Mouse (Mus musculus) liver, embryonic 14.5 days (tissue): Measurements from ENCODE around the gene Ltv1. TPM values are rescaled to one million over a fixed set of nuclear protein-coding genes. Genes with fewer than 3 reads are reported as not detected.
A peak's percentile ranks its signal among the peaks of the same experiment; 100 is the strongest.

Experiments used
- ATAC-seq: fragments of 200-750 bp; cut with Nextera tagmentation; 2 replicates; pipeline ENCODE4 v1.8.0; 2017; ENCODE audit warnings: moderate number of reproducible peaks, mild to moderate bottlenecking, moderate library complexity; ENCODE audit not compliant: insufficient read depth
- DNase-seq, 3 experiments: peaks; one replicate each; pipeline ENCODE4 v3.0.0-alpha.2; 2012 to 2013; ENCODE audit warnings: low read depth in 3 of 3, low spot score in 3 of 3
- H3K27ac ChIP-seq: fragments of 300-500 bp; sonication (generic); 2 replicates; pipeline ENCODE4 v1.5.1; 2014; ENCODE audit warnings: moderate library complexity, mild to moderate bottlenecking, control low read depth, inconsistent platforms
- H3K27me3 ChIP-seq: fragments of 300-500 bp; sonication (generic); 2 replicates; pipeline ENCODE4 v1.6.1; 2014; ENCODE audit warnings: mild to moderate bottlenecking, low read length, moderate library complexity; ENCODE audit not compliant: control insufficient read depth, insufficient read depth
- H3K36me3 ChIP-seq: fragments of 300-500 bp; sonication (generic); replicated peaks from 2 replicates; pipeline ENCODE4 v1.6.1; 2014; ENCODE audit warnings: low read depth; ENCODE audit not compliant: control insufficient read depth, insufficient read depth
- H3K4me1 ChIP-seq, 2 experiments: fragments of 200-500 bp in 1 of 2; fragments of 300-500 bp in 1 of 2; sonication (generic) in 1 of 2; replicated peaks; 2 replicates each; pipeline ENCODE4 v1.6.1; 2012 to 2014; ENCODE audit warnings: antibody characterized with exemption in 1 of 2, inconsistent platforms in 1 of 2, low read length in 1 of 2; ENCODE audit not compliant: control insufficient read depth in 2 of 2, insufficient read depth in 2 of 2
- H3K4me2 ChIP-seq: fragments of 300-500 bp; sonication (generic); 2 replicates; pipeline ENCODE4 v1.6.1; 2014; ENCODE audit warnings: low read depth, mild to moderate bottlenecking, control low read depth, moderate library complexity
- H3K4me3 ChIP-seq, 2 experiments: fragments of 200-500 bp in 1 of 2; fragments of 300-500 bp in 1 of 2; sonication (generic) in 1 of 2; 2 replicates each; pipeline ENCODE4 v1.5.1; 2012 to 2014; ENCODE audit warnings: low read depth in 2 of 2, low read length in 2 of 2, mild to moderate bottlenecking in 2 of 2, control low read depth in 1 of 2, inconsistent platforms in 1 of 2, moderate library complexity in 1 of 2; ENCODE audit not compliant: insufficient read depth in 1 of 2
- H3K9ac ChIP-seq: fragments of 300-500 bp; sonication (generic); replicated peaks from 2 replicates; pipeline ENCODE4 v1.6.1; 2014; ENCODE audit warnings: mild to moderate bottlenecking, control low read depth, moderate library complexity
- H3K9me3 ChIP-seq: fragments of 300-500 bp; sonication (generic); 2 replicates; pipeline ENCODE4 v1.6.1; 2016; ENCODE audit warnings: low read length, mixed read lengths; ENCODE audit not compliant: control insufficient read depth
- CTCF ChIP-seq: IDR thresholded peaks from 2 replicates; pipeline ENCODE4 v1.5.1; 2016; ENCODE audit warnings: antibody characterized with exemption, low read depth, control low read depth
- EP300 ChIP-seq: IDR thresholded peaks from 2 replicates; pipeline ENCODE4 v1.6.1; 2016; ENCODE audit warnings: antibody characterized with exemption, low read depth
- WGBS: fragments of 180-500 bp; shearing (Covaris S2); extraction: QIAGEN DNeasy Blood & Tissue Kit; methylation state at CpG from one replicate; pipeline ENCODE4 v1.1.7; 2014; ENCODE audit not compliant: insufficient replicate concordance; 5-methylcytosine and 5-hydroxymethylcytosine counted together
- polyA plus RNA-seq, 2 experiments: library from polyadenylated mRNA; depleted of rRNA in 1 of 2; stranded (reverse) in 1 of 2; unstranded in 1 of 2; fragments of >200 nt; fragmentation: Nextera tagmentation in 1 of 2; extraction: Ambion mirVana in 1 of 2; gene quantifications; 2 replicates each; pipeline versions ENCODE4 v1.2.1 to v1.2.3; 2012 to 2014

Ltv1 gene
- polyA plus RNA-seq, 2 experiments, result 18.5 to 29.6 TPM

GRCm38 (mm10) chr10:13209930-13210637 is 17.1 kb upstream of the Ltv1 start:
- ATAC-seq, result no peak
- DNase-seq, result no peak

GRCm38 (mm10) chr10:13209506-13209905 is 16.5 kb upstream of the Ltv1 start:
- no peak overlapping the region for H3K27ac ChIP-seq
- H3K27me3 ChIP-seq, result no peaks in the 10 kb centered on the region

More at GRCm38 (mm10) chr10:13209930-13210637, 17.1 kb upstream of the Ltv1 start:
- Histone ChIP-seq H3K4me3 (no peak overlapping the region), H3K9me3 (no peaks in the 10 kb centered on the region), H3K4me1 (peaks cover 0 to 7% of the 10 kb centered on the region in 2 experiments; a peak in 2 of 4 replicates), H3K27me3 (no peaks in the 10 kb centered on the region), H3K4me2 (no peak overlapping the region), H3K9ac (no peak overlapping the region), H3K36me3 (no peaks in the 10 kb centered on the region), H3K27ac (no peak overlapping the region)
- no peak for TF ChIP-seq EP300
- TF ChIP-seq CTCF, result no peak
- 64% methylated on average over 8 of the region's 8 CpGs for WGBS

GRCm38 (mm10) chr10:13209061-13209460 is 16.1 kb upstream of the Ltv1 start:
- no peaks in the 10 kb centered on the region for H3K36me3 ChIP-seq
- DNase-seq, result no peak
- no peak overlapping the region for H3K27ac ChIP-seq
- H3K4me3 ChIP-seq, result no peak overlapping the region
- no peaks in the 10 kb centered on the region for H3K27me3 ChIP-seq
- H3K4me1 ChIP-seq, result peaks cover 0 to 3% of the 10 kb centered on the region in 2 experiments; a peak in 1 of 4 replicates
- no peak for TF ChIP-seq EP300
- no peak for TF ChIP-seq CTCF
- H3K4me2 ChIP-seq, result no peak overlapping the region
- no peak overlapping the region for H3K9ac ChIP-seq
- no peaks in the 10 kb centered on the region for H3K9me3 ChIP-seq
- no peak for ATAC-seq
- 72% methylated on average over 4 of the region's 4 CpGs for WGBS

More at GRCm38 (mm10) chr10:13209506-13209905, 16.5 kb upstream of the Ltv1 start:
- Histone ChIP-seq H3K4me3 (no peak overlapping the region), H3K4me1 (peaks cover 0 to 7% of the 10 kb centered on the region in 2 experiments; a peak in 2 of 4 replicates), H3K9me3 (no peaks in the 10 kb centered on the region), H3K4me2 (no peak overlapping the region), H3K36me3 (no peaks in the 10 kb centered on the region), H3K9ac (no peak overlapping the region)
- 68% methylated on average over 3 of the region's 3 CpGs for WGBS
- TF ChIP-seq EP300 (no peak), CTCF (no peak)
- ATAC-seq (no peak), DNase-seq (no peak)

GRCm38 (mm10) chr10:13201741-13202293 is 8.8 kb upstream of the Ltv1 start:
- 37% methylated on average over 6 of the region's 6 CpGs for WGBS
- Histone ChIP-seq H3K4me1 (peaks cover 7 to 16% of the 10 kb centered on the region in 2 experiments; a peak in 3 of 4 replicates), H3K9ac (peak overlapping the region; percentile 38), H3K4me2 (peak overlapping the region; percentile 42), H3K27ac (peak overlapping the region; percentile 70), H3K36me3 (no peaks in the 10 kb centered on the region), H3K9me3 (no peaks in the 10 kb centered on the region), H3K27me3 (no peaks in the 10 kb centered on the region), H3K4me3 (no peak overlapping the region)
- peak; percentile 97 for ATAC-seq
- TF ChIP-seq CTCF (no peak), EP300 (peak; percentile 72)
- DNase-seq, result peak; percentile 39 to 52 (median 47)

GRCm38 (mm10) chr10:13200862-13201261 is 7.9 kb upstream of the Ltv1 start:
- TF ChIP-seq EP300, result no peak
- TF ChIP-seq CTCF, result no peak
- DNase-seq, result no peak
- H3K9me3 ChIP-seq, result no peaks in the 10 kb centered on the region

More at GRCm38 (mm10) chr10:13200862-13201261, 7.9 kb upstream of the Ltv1 start:
- no peak overlapping the region for H3K9ac ChIP-seq
- 57% methylated on average over 3 of the region's 3 CpGs for WGBS
- ATAC-seq, result no peak
- no peak overlapping the region for H3K4me2 ChIP-seq
- no peaks in the 10 kb centered on the region for H3K36me3 ChIP-seq
- H3K4me3 ChIP-seq, result no peak overlapping the region
- no peaks in the 10 kb centered on the region for H3K27me3 ChIP-seq
- 0 out of 2 replicates have a peak overlapping the region, but pooled peaks have one; percentile 9 for H3K27ac ChIP-seq
- H3K4me1 ChIP-seq, result peaks cover 7 to 16% of the 10 kb centered on the region in 2 experiments; a peak in 3 of 4 replicates
